Mouse (Mus musculus): Measurements from ENCODE around the gene Gprin2. TPM values are rescaled to one million over a fixed set of nuclear protein-coding genes. Genes with fewer than 3 reads are reported as not detected.

Gene Gprin2
- total RNA-seq (2021) = 1 to 10 TPM; 1.3 to 2.6 TPM
- long read RNA-seq, experiment 1 = 0 reads
- long read RNA-seq, experiment 2 = 0 reads

- Histone ChIP-seq H3K27ac (0 out of 2 replicates have a peak within 1 kb of the TSS, but pooled peaks have one; percentile 23), H3K4me3 (peak within 1 kb of the TSS; percentile 73)
- no peak for DNase-seq (ENCODE audit: low spot score in 2 of 2)
- no peak for TF ChIP-seq CTCF (conservative IDR thresholded peaks at IDR 0.05)
Measured at GRCm38 (mm10) chr14:34201231-34202035, at the start of gene Gprin2. TSS of gene Gprin2 (minus strand) at chr14:34201653.

GRCm38 (mm10) chr14:34240676-34241075 lies 39.2 kb upstream of the Gprin2 start:
- no peak for DNase-seq (ENCODE audit: low spot score in 2 of 2)
- H3K4me3 ChIP-seq = no peak overlapping the region
- TF ChIP-seq CTCF (conservative IDR thresholded peaks at IDR 0.05) = no peak
- H3K27ac ChIP-seq = no peak overlapping the region

- no peak for TF ChIP-seq CTCF (conservative IDR thresholded peaks at IDR 0.05)
- Histone ChIP-seq H3K27ac (no peak overlapping the region), H3K4me3 (no peak overlapping the region)
- DNase-seq (ENCODE audit: low spot score in 2 of 2) = no peak
Measured at GRCm38 (mm10) chr14:34240263-34240662, 38.8 kb upstream of the Gprin2 start.

GRCm38 (mm10) chr14:34234630-34235380 lies 33.4 kb upstream of the Gprin2 start:
- peak; percentile 37 to 44 for DNase-seq (ENCODE audit: low spot score in 2 of 2)
- peak overlapping the region; percentile 34 for H3K4me3 ChIP-seq
- no peak overlapping the region for H3K27ac ChIP-seq
- peak; percentile 86 for TF ChIP-seq CTCF (conservative IDR thresholded peaks at IDR 0.05)

- TF ChIP-seq CTCF (conservative IDR thresholded peaks at IDR 0.05) = no peak
- H3K27ac ChIP-seq = no peak overlapping the region
- H3K4me3 ChIP-seq = no peak overlapping the region
- no peak for DNase-seq (ENCODE audit: low spot score in 2 of 2)
Measured at GRCm38 (mm10) chr14:34233846-34234245, 32.4 kb upstream of the Gprin2 start.

GRCm38 (mm10) chr14:34232866-34233680 lies 31.6 kb upstream of the Gprin2 start:
- no peak for DNase-seq (ENCODE audit: low spot score in 2 of 2)
- no peak overlapping the region for H3K4me3 ChIP-seq
- no peak overlapping the region for H3K27ac ChIP-seq
- TF ChIP-seq CTCF (conservative IDR thresholded peaks at IDR 0.05) = no peak

- no peak for TF ChIP-seq CTCF (conservative IDR thresholded peaks at IDR 0.05)
- no peak overlapping the region for H3K27ac ChIP-seq
Measured at GRCm38 (mm10) chr14:34232340-34232739, 30.9 kb upstream of the Gprin2 start.

GRCm38 (mm10) chr14:34228830-34229506 lies 27.5 kb upstream of the Gprin2 start:
- no peak for DNase-seq (ENCODE audit: low spot score in 2 of 2)
- Histone ChIP-seq H3K27ac (no peak overlapping the region), H3K4me3 (no peak overlapping the region)
- no peak for TF ChIP-seq CTCF (conservative IDR thresholded peaks at IDR 0.05)

More at GRCm38 (mm10) chr14:34232340-34232739, 30.9 kb upstream of the Gprin2 start:
- no peak for DNase-seq (ENCODE audit: low spot score in 2 of 2)
- H3K4me3 ChIP-seq = no peak overlapping the region

- Histone ChIP-seq H3K4me3 (no peak overlapping the region), H3K27ac (no peak overlapping the region)
- no peak for TF ChIP-seq CTCF (conservative IDR thresholded peaks at IDR 0.05)
- DNase-seq (ENCODE audit: low spot score in 2 of 2) = no peak
Measured at GRCm38 (mm10) chr14:34227981-34228380, 26.5 kb upstream of the Gprin2 start.

- H3K27ac ChIP-seq = no peak overlapping the region; the same call in 1 of the 2 replicates
- no peak for DNase-seq (ENCODE audit: low spot score in 2 of 2)
- H3K4me3 ChIP-seq = no peak overlapping the region
- no peak for TF ChIP-seq CTCF (conservative IDR thresholded peaks at IDR 0.05)
Measured at GRCm38 (mm10) chr14:34226566-34226965, 25.1 kb upstream of the Gprin2 start.

GRCm38 (mm10) chr14:34225986-34226385 lies 24.5 kb upstream of the Gprin2 start:
- no peak for TF ChIP-seq CTCF (conservative IDR thresholded peaks at IDR 0.05)
- no peak overlapping the region; the same call in 1 of the 2 replicates for H3K27ac ChIP-seq
- no peak for DNase-seq (ENCODE audit: low spot score in 2 of 2)
- no peak overlapping the region for H3K4me3 ChIP-seq

- TF ChIP-seq CTCF (conservative IDR thresholded peaks at IDR 0.05) = no peak
- H3K4me3 ChIP-seq = no peak overlapping the region
- no peak for DNase-seq (ENCODE audit: low spot score in 2 of 2)
- no peak overlapping the region for H3K27ac ChIP-seq
Measured at GRCm38 (mm10) chr14:34223362-34223898, 22.0 kb upstream of the Gprin2 start.

Data from layer of hippocampus, adult 2 months (tissue).